In genomic region chr9:15045084-15045669, GRCm38 (mm10) we compare ENCODE assay signal across 8 mouse cellular contexts. TPM values are rescaled to one million over a fixed set of nuclear protein-coding genes. Genes with fewer than 3 reads are reported as not detected.
DNase-seq lines count a peak whose midpoint lies in the region; ATAC-seq and TF ChIP-seq lines count a peak whose summit lies in the region.

Panx1 (minus strand) TSS chr9:15045478.

- no peak for TF ChIP-seq EP300 in stomach, postnatal 0 days (optimal IDR thresholded peaks at IDR 0.05)

- H3K9me3 ChIP-seq in forebrain, embryonic 11.5 days (ENCODE audit: control insufficient read depth, low read length) = no peaks in the 10 kb centered on the region
- no peaks in the 10 kb centered on the region for H3K9me3 ChIP-seq in heart, embryonic 16.5 days (replicated peaks; ENCODE audit: control insufficient read depth, low read length)
- H3K9me3 ChIP-seq in liver, embryonic 16.5 days (replicated peaks; ENCODE audit: control insufficient read depth, low read length) = no peaks in the 10 kb centered on the region
- H3K9me3 ChIP-seq in neural tube, embryonic 12.5 days = no peaks in the 10 kb centered on the region
- no peaks in the 10 kb centered on the region for H3K9me3 ChIP-seq in stomach, postnatal 0 days (ENCODE audit: control insufficient read depth, low read length)

- H3K9ac ChIP-seq in forebrain, embryonic 11.5 days (ENCODE audit: low read length) = peak within 1 kb of the TSS; percentile 88
- H3K9ac ChIP-seq in heart, embryonic 16.5 days (ENCODE audit: low read length) = peak within 1 kb of the TSS; percentile 84
- H3K9ac ChIP-seq in liver, embryonic 16.5 days (ENCODE audit: low read depth, low read length) = peak within 1 kb of the TSS; percentile 50
- peak within 1 kb of the TSS; percentile 93 for H3K9ac ChIP-seq in neural tube, embryonic 12.5 days
- peak within 1 kb of the TSS; percentile 86 for H3K9ac ChIP-seq in stomach, postnatal 0 days (ENCODE audit: low read length)

- peak within 1 kb of the TSS; percentile 88 for H3K4me3 ChIP-seq in forebrain, embryonic 11.5 days (ENCODE audit: low read depth, low read length)
- H3K4me3 ChIP-seq in heart, embryonic 16.5 days (ENCODE audit: low read length) = peak within 1 kb of the TSS; percentile 84
- peak within 1 kb of the TSS; percentile 66 for H3K4me3 ChIP-seq in liver, embryonic 16.5 days (ENCODE audit: low read depth, low read length)
- peak within 1 kb of the TSS; percentile 83 for H3K4me3 ChIP-seq in neural tube, embryonic 12.5 days
- H3K4me3 ChIP-seq in stomach, postnatal 0 days (ENCODE audit: low read depth, low read length) = peak within 1 kb of the TSS; percentile 81

- TF ChIP-seq CTCF in stomach, postnatal 0 days (IDR thresholded peaks at IDR 0.05; ENCODE audit: low read depth) = no peak

- DNase-seq in layer of hippocampus, adult 11-12 months (ENCODE audit: low spot score) = peak; percentile 67
- DNase-seq in layer of hippocampus, adult 9-10 months (ENCODE audit: low spot score) = no peak
- DNase-seq in forebrain, embryonic 11.5 days (ENCODE audit: low spot score) = peak; percentile 87
- peak; percentile 74 for DNase-seq in kidney, postnatal 14 days
- DNase-seq in stomach, postnatal 0 days (ENCODE audit: low spot score) = peak; percentile 80

- peak; percentile 90 for ATAC-seq in forebrain, embryonic 11.5 days (replicated peaks; ENCODE audit: low FRiP score)
- ATAC-seq in heart, embryonic 16.5 days (replicated peaks; ENCODE audit: extremely low read depth, insufficient read depth, low FRiP score) = peak; percentile 76
- peak; percentile 59 for ATAC-seq in liver, embryonic 16.5 days (ENCODE audit: low read depth)
- peak; percentile 91 for ATAC-seq in neural tube, embryonic 12.5 days (ENCODE audit: low FRiP score, low read depth)
- ATAC-seq in stomach, postnatal 0 days (ENCODE audit: low FRiP score, low TSS enrichment) = peak; percentile 84

- H3K36me3 ChIP-seq in forebrain, embryonic 11.5 days (ENCODE audit: control insufficient read depth, insufficient read depth, low read length) = no peaks in the 10 kb centered on the region
- H3K36me3 ChIP-seq in heart, embryonic 16.5 days (ENCODE audit: control insufficient read depth, insufficient read depth) = no peaks in the 10 kb centered on the region
- H3K36me3 ChIP-seq in liver, embryonic 16.5 days (ENCODE audit: control insufficient read depth, insufficient read depth) = no peaks in the 10 kb centered on the region
- H3K36me3 ChIP-seq in neural tube, embryonic 12.5 days = 0 out of 2 replicates have a peak, but pooled peaks cover 2% of the 10 kb centered on the region
- H3K36me3 ChIP-seq in stomach, postnatal 0 days (ENCODE audit: control insufficient read depth, insufficient read depth, low read length) = no peaks in the 10 kb centered on the region

- peak within 1 kb of the TSS; percentile 81 for H3K27ac ChIP-seq in forebrain, embryonic 11.5 days (ENCODE audit: low read depth, low read length)
- peak within 1 kb of the TSS; percentile 79 for H3K27ac ChIP-seq in heart, embryonic 16.5 days (ENCODE audit: low read length)
- H3K27ac ChIP-seq in liver, embryonic 16.5 days (ENCODE audit: low read length) = peak within 1 kb of the TSS; percentile 54
- peak within 1 kb of the TSS; percentile 89 for H3K27ac ChIP-seq in neural tube, embryonic 12.5 days
- peak within 1 kb of the TSS; percentile 89 for H3K27ac ChIP-seq in stomach, postnatal 0 days (replicated peaks)

- H3K4me1 ChIP-seq in forebrain, embryonic 11.5 days (replicated peaks; ENCODE audit: control insufficient read depth, insufficient read depth, low read length) = peaks cover 3% of the 10 kb centered on the region; the same call in 1 of the 2 replicates
- peaks cover 7% of the 10 kb centered on the region for H3K4me1 ChIP-seq in heart, embryonic 16.5 days (ENCODE audit: control insufficient read depth, insufficient read depth, low read length)
- H3K4me1 ChIP-seq in liver, embryonic 16.5 days (ENCODE audit: control insufficient read depth, low read depth, low read length) = no peaks in the 10 kb centered on the region; the same call in 1 of the 2 replicates
- peaks cover 22% of the 10 kb centered on the region for H3K4me1 ChIP-seq in neural tube, embryonic 12.5 days
- no peaks in the 10 kb centered on the region for H3K4me1 ChIP-seq in stomach, postnatal 0 days (replicated peaks; ENCODE audit: control insufficient read depth, insufficient read depth)

- WGBS in forebrain, embryonic 11.5 days = under 1% methylated on average over 68 of the region's 68 CpGs
- WGBS in heart, embryonic 16.5 days = under 1% methylated on average over 68 of the region's 68 CpGs
- WGBS in liver, embryonic 16.5 days (ENCODE audit: insufficient replicate concordance) = under 1% methylated on average over 67 of the region's 68 CpGs
- under 1% methylated on average over 68 of the region's 68 CpGs for WGBS in neural tube, embryonic 12.5 days
- under 1% methylated on average over 68 of the region's 68 CpGs for WGBS in stomach, postnatal 0 days

- no peaks in the 10 kb centered on the region for H3K27me3 ChIP-seq in forebrain, embryonic 11.5 days (ENCODE audit: control insufficient read depth, insufficient read depth, low read length)
- no peaks in the 10 kb centered on the region for H3K27me3 ChIP-seq in heart, embryonic 16.5 days (ENCODE audit: control insufficient read depth, insufficient read depth, low read length)
- H3K27me3 ChIP-seq in liver, embryonic 16.5 days (ENCODE audit: control insufficient read depth, insufficient read depth, low read depth, low read length) = peaks cover 13% of the 10 kb centered on the region
- H3K27me3 ChIP-seq in neural tube, embryonic 12.5 days (replicated peaks) = no peaks in the 10 kb centered on the region
- no peaks in the 10 kb centered on the region for H3K27me3 ChIP-seq in stomach, postnatal 0 days (ENCODE audit: control insufficient read depth, insufficient read depth, low read length)

- peak within 1 kb of the TSS; percentile 69 for H3K4me2 ChIP-seq in forebrain, embryonic 11.5 days (ENCODE audit: low read depth, low read length, severe bottlenecking)
- H3K4me2 ChIP-seq in heart, embryonic 16.5 days (ENCODE audit: low read depth, low read length) = peak within 1 kb of the TSS; percentile 75
- peak within 1 kb of the TSS; percentile 67 for H3K4me2 ChIP-seq in liver, embryonic 16.5 days (ENCODE audit: low read depth, low read length)
- H3K4me2 ChIP-seq in neural tube, embryonic 12.5 days (replicated peaks) = peak within 1 kb of the TSS; percentile 65
- H3K4me2 ChIP-seq in stomach, postnatal 0 days (replicated peaks; ENCODE audit: low read depth) = peak within 1 kb of the TSS; percentile 87

RNA-seq across cellular contexts. Expression of gene Panx1, which starts in this region (rescaled TPM):
- 103 and 115 TPM in 2 replicates for polyA plus RNA-seq in forebrain, embryonic 11.5 days (2014; fragmentation: Nextera tagmentation; extraction: Ambion mirVana)
- polyA plus RNA-seq in heart, embryonic 16.5 days (2015; fragmentation: Nextera tagmentation; extraction: Ambion mirVana) = 16.8 and 20.5 TPM in 2 replicates
- polyA plus RNA-seq in liver, embryonic 16.5 days (2015; fragmentation: Nextera tagmentation; extraction: Ambion mirVana) = 2.9 and 3.3 TPM in 2 replicates
- 132 and 139 TPM in 2 replicates for polyA plus RNA-seq in neural tube, embryonic 12.5 days (2016; fragmentation: Nextera tagmentation; extraction: Ambion mirVana)
- 27.8 and 28.1 TPM in 2 replicates for polyA plus RNA-seq in stomach, postnatal 0 days (2015; fragmentation: Nextera tagmentation; extraction: Ambion mirVana)
